Mouse (Mus musculus): Measurements from ENCODE around the gene H2afj. TPM values are rescaled to one million over a fixed set of nuclear protein-coding genes. Genes with fewer than 3 reads are reported as not detected.

The H2afj gene
- 113 and 121 TPM in 2 replicates for polyA plus RNA-seq (2015; fragmentation: Nextera tagmentation; extraction: Ambion mirVana)

DNA sequence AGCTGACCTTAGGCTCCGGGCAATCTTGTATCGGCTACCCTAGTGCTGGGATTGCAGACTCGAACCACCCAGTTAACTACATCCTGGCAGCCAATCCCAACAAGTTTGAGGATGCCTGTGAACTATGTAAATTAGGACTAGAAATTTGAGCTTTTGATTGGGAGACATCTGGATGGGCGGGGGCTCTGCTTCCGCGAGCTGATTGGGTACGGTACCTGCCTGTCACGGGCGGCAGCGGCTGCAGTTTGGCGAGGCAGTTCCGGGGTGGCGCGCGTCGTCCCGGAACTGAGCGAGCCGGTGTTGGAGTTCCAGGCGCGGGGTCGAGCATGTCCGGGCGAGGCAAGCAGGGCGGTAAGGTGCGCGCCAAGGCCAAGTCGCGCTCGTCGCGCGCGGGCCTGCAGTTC is at the start of gene H2afj:
Gene H2afj, plus strand, starts transcription at position 231 of the 404 bp plus-strand sequence.
- ATAC-seq = peak; percentile 89
- H3K4me2 ChIP-seq (replicated peaks) = peak within 1 kb of the TSS; percentile 99
- H3K27ac ChIP-seq = peak within 1 kb of the TSS; percentile 65
- no peaks in the 10 kb centered on the region for H3K9me3 ChIP-seq
- H3K36me3 ChIP-seq = peaks cover 12% of the 10 kb centered on the region
- WGBS = 0% methylated on average over 34 of the region's 34 CpGs
- H3K9ac ChIP-seq (replicated peaks) = peak within 1 kb of the TSS; percentile 80
- H3K4me1 ChIP-seq (replicated peaks) = peaks cover 34% of the 10 kb centered on the region
- H3K4me3 ChIP-seq (replicated peaks) = peak within 1 kb of the TSS; percentile 87
- H3K27me3 ChIP-seq = no peaks in the 10 kb centered on the region

DNA sequence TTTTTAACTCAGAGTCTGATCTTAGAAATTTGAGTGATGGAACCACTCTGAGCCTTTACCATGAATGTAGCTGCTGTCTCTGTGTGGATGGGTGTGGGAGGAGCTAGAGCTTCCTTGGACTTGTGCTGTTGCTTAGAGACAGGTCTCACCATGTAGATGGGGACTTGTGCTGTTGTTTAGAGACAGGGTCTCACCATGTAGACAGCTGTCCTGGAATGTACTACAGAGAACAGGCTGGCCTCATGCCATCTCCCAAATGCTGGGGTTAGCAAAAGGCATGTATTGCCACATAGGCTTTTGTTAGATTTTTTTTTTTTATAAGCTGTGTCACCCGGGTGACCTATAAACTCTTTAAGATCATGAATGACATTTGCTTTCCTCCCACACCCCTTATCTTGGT is 44.1 kb upstream of the H2afj start:
- 97% methylated on average over 1 of the region's 1 CpGs for WGBS
- ATAC-seq = peak; percentile 50; the same call in 1 of the 2 replicates
- Histone ChIP-seq H3K4me2 (replicated peaks) (no peak overlapping the region), H3K27me3 (no peaks in the 10 kb centered on the region), H3K4me3 (replicated peaks) (no peak overlapping the region), H3K36me3 (no peaks in the 10 kb centered on the region), H3K27ac (no peak overlapping the region), H3K9ac (replicated peaks) (no peak overlapping the region), H3K9me3 (no peaks in the 10 kb centered on the region), H3K4me1 (replicated peaks) (no peaks in the 10 kb centered on the region)

DNA sequence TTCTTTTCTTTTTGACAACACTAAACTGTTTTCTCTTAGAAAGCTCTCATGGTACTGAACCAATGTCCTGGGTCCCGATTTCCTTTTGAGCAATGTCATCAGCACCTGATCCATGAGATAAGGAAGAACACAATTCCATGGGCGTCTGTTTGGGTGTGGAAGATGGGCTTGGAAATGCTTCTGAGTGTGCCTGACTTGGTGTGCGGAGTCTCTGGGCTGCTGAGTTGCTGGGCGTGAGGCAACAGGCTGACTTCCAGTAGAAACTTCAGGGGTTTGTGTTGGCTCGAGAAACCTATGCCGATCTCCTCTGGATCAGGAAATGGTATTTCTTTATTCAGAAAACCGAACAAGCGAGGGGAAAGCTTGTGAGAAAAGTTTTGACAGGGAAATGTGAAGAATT is 38.9 kb upstream of the H2afj start:
- Histone ChIP-seq H3K27me3 (no peaks in the 10 kb centered on the region), H3K36me3 (no peaks in the 10 kb centered on the region), H3K4me2 (replicated peaks) (no peak overlapping the region), H3K27ac (no peak overlapping the region), H3K4me1 (replicated peaks) (no peaks in the 10 kb centered on the region), H3K9me3 (no peaks in the 10 kb centered on the region), H3K4me3 (replicated peaks) (no peak overlapping the region), H3K9ac (replicated peaks) (no peak overlapping the region)
- ATAC-seq = no peak
- 92% methylated on average over 8 of the region's 8 CpGs for WGBS

DNA sequence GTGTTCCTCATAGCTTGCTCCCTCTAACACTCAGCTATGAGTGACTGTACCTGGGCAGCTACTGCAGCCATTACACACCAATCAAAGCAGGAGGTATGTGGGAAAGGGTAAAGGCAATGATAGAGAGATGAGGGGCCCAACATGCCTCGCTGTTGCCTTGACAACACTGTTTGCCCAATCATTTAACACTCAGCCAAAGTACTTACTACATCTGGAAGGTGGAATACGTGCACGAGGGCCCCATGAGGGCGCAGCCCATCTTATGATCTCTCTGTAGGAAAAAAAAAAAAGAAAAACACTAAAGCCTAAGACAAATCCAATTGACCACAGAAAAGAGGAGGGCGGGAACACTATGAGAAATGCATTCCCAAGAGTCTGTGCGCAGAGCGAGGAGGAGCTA is 38.2 kb upstream of the H2afj start:
- Histone ChIP-seq H3K9ac (replicated peaks) (no peak overlapping the region), H3K36me3 (no peaks in the 10 kb centered on the region), H3K27me3 (no peaks in the 10 kb centered on the region), H3K9me3 (no peaks in the 10 kb centered on the region), H3K4me2 (replicated peaks) (no peak overlapping the region), H3K4me3 (replicated peaks) (no peak overlapping the region), H3K4me1 (replicated peaks) (no peaks in the 10 kb centered on the region), H3K27ac (no peak overlapping the region)
- no peak for ATAC-seq
- WGBS = 89% methylated on average over 7 of the region's 7 CpGs

DNA sequence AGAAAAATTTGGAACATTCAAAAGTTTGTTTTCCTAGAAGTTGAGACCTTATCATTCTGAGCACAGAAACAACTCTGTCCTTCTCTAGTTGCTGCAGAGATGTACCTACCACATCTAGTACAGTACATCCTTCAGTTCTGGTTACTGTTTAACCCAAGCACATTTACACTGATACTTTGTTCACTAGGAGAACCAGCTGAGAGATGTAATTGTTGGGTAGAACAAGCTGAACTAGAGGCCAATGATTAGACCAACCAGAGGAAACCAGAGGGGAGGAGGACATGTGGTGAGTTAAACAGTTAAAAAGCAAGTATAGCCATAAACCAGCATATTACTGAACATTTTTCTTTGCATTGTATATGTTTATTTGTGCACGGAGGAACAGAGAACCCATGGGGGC is 31.7 kb upstream of the H2afj start:
- H3K27ac ChIP-seq = no peak overlapping the region
- no peaks in the 10 kb centered on the region for H3K27me3 ChIP-seq
- H3K4me2 ChIP-seq (replicated peaks) = no peak overlapping the region
- no peaks in the 10 kb centered on the region for H3K9me3 ChIP-seq
- no peak for ATAC-seq
- H3K9ac ChIP-seq (replicated peaks) = no peak overlapping the region
- 97% methylated on average over 1 of the region's 1 CpGs for WGBS
- H3K4me3 ChIP-seq (replicated peaks) = no peak overlapping the region
- H3K4me1 ChIP-seq (replicated peaks) = no peaks in the 10 kb centered on the region
- no peaks in the 10 kb centered on the region for H3K36me3 ChIP-seq

DNA sequence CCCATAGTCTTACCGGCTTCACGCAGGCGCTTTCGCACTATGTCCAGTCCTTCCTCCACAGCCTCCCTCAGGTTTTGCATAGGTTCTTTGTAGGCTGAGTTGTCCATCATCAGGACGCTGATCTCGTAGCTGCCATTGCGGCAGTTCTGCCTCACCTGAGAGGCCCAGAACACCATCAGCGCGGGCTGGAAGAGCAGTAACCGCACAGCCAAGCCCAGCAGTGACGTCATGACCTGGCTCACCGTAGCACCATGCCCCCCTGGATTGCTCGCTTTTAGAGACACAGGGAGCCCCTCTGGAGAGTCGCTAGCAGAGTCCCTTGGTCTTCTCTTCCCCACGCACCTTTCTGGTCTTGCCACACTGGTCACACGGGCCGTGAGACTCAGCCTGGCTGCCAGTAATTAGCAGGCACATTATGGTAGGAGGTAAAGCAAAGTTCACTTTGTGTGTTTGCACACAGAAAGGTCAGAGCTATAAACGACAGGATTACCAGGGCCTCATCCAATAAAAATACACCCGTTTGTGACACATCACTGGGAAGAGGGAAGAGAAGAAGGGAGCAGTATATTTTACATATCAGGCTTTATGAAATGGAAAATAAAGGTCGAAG is 26.6 kb upstream of the H2afj start, which contains the start of gene Gucy2c:
Gene Gucy2c, minus strand, starts transcription at position 389 of the 610 bp plus-strand sequence.
- 84% methylated on average over 20 of the region's 20 CpGs for WGBS
- H3K36me3 ChIP-seq = no peaks in the 10 kb centered on the region
- ATAC-seq = no peak
- H3K4me3 ChIP-seq (replicated peaks) = no peak within 1 kb of the TSS
- H3K4me1 ChIP-seq (replicated peaks) = no peaks in the 10 kb centered on the region
- H3K9ac ChIP-seq (replicated peaks) = no peak within 1 kb of the TSS
- no peak within 1 kb of the TSS for H3K4me2 ChIP-seq (replicated peaks)
- no peak within 1 kb of the TSS for H3K27ac ChIP-seq
- H3K27me3 ChIP-seq = no peaks in the 10 kb centered on the region
- no peaks in the 10 kb centered on the region for H3K9me3 ChIP-seq

DNA sequence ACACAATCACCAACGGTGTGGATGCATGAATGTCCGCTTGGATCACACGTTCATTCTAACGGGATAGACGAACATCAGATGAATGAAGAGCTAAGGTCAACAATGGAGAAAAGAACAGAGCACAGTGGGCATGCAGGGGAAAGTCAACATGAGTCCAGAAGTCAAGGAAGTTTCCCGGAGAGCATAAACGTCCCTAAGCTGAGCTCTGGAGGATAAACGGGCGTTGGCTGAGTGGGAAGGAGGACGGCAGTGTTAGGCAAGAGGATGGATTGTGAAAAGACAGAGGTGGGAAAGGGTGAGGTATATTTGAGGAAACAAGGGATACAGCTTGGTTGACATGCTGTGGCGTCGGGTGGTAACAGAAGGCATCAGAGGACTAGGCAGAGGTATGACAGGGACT is 25.9 kb upstream of the H2afj start:
- ATAC-seq = no peak
- Histone ChIP-seq H3K4me3 (replicated peaks) (no peak overlapping the region), H3K36me3 (no peaks in the 10 kb centered on the region), H3K27me3 (no peaks in the 10 kb centered on the region), H3K27ac (no peak overlapping the region), H3K9me3 (no peaks in the 10 kb centered on the region), H3K4me2 (replicated peaks) (no peak overlapping the region), H3K9ac (replicated peaks) (no peak overlapping the region), H3K4me1 (replicated peaks) (no peaks in the 10 kb centered on the region)
- 86% methylated on average over 12 of the region's 12 CpGs for whole genome bisulfite sequencing

DNA sequence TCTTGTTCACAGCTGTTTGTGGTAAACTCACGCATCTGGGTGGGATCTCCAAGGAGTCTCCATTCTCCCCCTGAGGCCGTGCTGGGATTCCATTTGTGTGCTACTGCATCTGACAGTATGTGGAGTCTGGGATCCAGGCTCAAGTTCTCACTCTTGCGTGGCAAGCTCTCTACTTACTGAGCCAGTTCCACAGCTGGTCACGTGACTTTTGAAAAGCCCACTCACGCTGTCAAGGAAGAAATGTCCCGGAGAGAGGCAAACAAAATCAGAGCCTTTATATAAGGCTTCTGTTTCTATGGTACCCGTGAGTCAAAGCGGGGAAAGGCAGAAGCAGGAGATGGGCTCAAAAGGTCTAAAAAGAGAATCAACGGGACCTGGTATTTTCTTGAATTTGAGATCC is 25.3 kb upstream of the H2afj start:
- no peak overlapping the region for H3K9ac ChIP-seq (replicated peaks)
- no peak overlapping the region for H3K4me2 ChIP-seq (replicated peaks)
- H3K27ac ChIP-seq = no peak overlapping the region
- ATAC-seq = no peak
- H3K36me3 ChIP-seq = no peaks in the 10 kb centered on the region
- H3K27me3 ChIP-seq = no peaks in the 10 kb centered on the region
- WGBS = 80% methylated on average over 9 of the region's 9 CpGs
- H3K4me3 ChIP-seq (replicated peaks) = no peak overlapping the region
- H3K9me3 ChIP-seq = no peaks in the 10 kb centered on the region
- no peaks in the 10 kb centered on the region for H3K4me1 ChIP-seq (replicated peaks)

DNA sequence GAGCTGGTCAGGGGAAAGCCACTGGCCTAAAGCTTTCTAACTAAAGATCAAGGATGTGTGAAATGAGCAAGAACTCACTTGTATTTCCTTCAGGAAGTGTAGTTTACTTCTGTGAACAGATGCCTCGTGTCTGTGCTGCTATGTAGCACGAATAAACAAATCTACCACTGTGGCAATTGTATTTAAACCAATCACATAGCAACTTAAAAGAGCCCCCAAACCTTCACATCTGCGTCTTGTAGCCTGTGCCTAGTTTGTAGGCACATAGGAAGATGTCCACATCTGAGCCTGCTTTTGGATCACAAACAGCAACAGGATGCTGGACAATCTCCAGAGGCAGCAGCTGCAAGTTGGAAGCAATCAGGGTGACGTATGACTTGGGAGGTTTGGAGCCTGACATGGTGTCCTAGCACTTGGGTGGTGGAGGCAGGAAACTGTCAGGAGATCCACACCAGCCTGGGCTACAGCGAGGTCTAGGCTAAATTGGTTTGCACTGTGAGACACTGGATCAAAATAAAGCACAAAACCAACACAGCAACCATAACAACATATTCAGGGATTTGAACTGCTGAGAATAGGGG is 18.6 kb upstream of the H2afj start:
- ATAC-seq = no peak
- H3K4me3 ChIP-seq (replicated peaks) = no peak overlapping the region

DNA sequence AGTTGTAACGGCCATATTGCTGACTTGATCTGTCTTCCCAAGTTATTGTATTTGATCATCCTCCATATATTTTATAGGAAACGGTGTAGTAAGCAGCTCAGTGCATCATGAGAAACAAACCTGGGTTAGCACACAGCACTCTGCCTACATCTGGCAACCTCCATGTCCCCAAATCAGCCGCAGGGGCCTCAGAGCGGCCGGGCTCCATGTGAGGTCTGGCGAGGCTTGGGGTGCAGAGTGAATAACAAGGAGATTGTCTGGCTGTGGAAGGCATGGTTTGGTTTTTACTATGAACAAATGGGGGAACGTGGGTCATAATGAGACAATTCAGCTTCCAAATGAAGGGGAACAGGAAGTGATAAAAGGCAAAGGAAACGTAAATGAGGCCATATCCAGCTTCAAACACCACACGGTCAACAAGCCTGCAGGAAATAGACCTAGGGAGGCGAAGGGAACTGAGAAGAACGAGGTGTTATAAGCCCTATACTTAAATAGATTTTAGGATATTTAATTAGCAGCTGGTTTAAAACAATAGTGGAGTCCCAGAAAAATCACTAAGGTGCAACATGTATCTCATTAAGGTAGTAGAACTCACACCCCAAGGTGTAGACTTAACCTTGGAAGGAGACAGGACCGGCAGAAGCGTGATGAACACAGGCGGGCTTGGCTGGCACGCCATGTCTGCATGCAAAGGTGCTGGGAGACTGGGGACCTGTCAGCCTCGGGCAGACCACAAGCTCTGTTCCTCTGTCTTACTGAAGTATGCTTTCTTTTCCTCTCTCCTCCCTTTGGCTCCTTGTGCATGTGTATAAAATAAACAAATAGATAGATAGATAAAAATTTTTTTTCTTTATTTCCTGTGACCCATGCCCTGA is 14.9 kb upstream of the H2afj start:
- no peaks in the 10 kb centered on the region for H3K36me3 ChIP-seq
- peak overlapping the region; percentile 62 for H3K4me2 ChIP-seq (replicated peaks)
- 30% methylated on average over 16 of the region's 16 CpGs for WGBS
- H3K4me1 ChIP-seq (replicated peaks) = peaks cover 8% of the 10 kb centered on the region
- 0 out of 2 replicates have a peak, but pooled peaks cover 2% of the 10 kb centered on the region for H3K27me3 ChIP-seq
- H3K4me3 ChIP-seq (replicated peaks) = peak overlapping the region; percentile 37
- H3K27ac ChIP-seq = no peak overlapping the region
- ATAC-seq = 0 out of 2 replicates have a peak, but pooled peaks have one; percentile 49
- no peaks in the 10 kb centered on the region for H3K9me3 ChIP-seq
- no peak overlapping the region for H3K9ac ChIP-seq (replicated peaks)

More for the DNA sequence above, 18.6 kb upstream of the H2afj start:
- H3K4me1 ChIP-seq (replicated peaks) = peaks cover 8% of the 10 kb centered on the region
- no peaks in the 10 kb centered on the region for H3K9me3 ChIP-seq
- H3K27ac ChIP-seq = no peak overlapping the region
- H3K9ac ChIP-seq (replicated peaks) = no peak overlapping the region
- 80% methylated on average over 5 of the region's 5 CpGs for WGBS
- no peak overlapping the region for H3K4me2 ChIP-seq (replicated peaks)
- 0 out of 2 replicates have a peak, but pooled peaks cover 2% of the 10 kb centered on the region for H3K27me3 ChIP-seq
- H3K36me3 ChIP-seq = no peaks in the 10 kb centered on the region

DNA sequence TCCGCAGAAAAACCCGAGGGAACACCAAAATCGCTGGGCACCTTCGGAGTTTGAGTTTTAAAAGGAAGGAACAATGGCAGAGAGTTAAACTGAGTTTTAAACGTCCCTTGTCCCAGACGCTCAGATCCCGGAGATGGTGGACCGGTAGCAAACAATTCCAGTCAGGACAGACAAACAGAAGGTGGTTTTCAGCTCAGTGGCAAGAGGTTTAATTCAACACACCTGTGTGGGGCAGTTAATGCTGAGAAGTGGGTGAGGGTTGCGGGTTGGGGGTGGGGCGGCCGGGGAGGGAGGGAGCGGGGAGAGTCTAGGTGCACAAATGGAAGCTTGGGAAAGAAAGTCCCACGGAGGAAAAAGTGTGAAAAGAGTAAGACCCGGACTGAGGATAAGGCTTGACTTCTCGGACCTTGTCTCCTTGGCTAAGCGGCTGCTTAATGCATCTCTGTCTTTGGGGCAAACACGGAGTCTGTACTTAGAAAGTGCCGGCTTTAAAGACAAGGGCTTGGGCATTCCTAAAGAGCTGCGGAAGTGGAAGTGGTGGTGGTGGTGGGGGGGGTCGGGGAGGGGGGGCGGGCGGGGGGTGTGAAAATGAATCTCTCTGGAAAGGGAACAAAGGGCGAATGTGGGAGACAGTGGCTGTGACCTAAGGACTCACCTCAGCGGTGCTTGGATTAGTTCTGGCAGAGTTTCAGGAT is 14.1 kb upstream of the H2afj start:
- Histone ChIP-seq H3K9ac (replicated peaks) (peak overlapping the region; percentile 48), H3K36me3 (no peaks in the 10 kb centered on the region), H3K4me3 (replicated peaks) (peak overlapping the region; percentile 37), H3K4me1 (replicated peaks) (peaks cover 8% of the 10 kb centered on the region), H3K27ac (no peak overlapping the region), H3K4me2 (replicated peaks) (peak overlapping the region; percentile 62), H3K9me3 (no peaks in the 10 kb centered on the region), H3K27me3 (0 out of 2 replicates have a peak, but pooled peaks cover 2% of the 10 kb centered on the region)
- 1% methylated on average over 24 of the region's 24 CpGs for WGBS
- ATAC-seq = peak; percentile 57

All from midbrain, embryonic 13.5 days (tissue).